Mouse (Mus musculus) skeletal muscle tissue, adult 2 months (tissue): Measurements from ENCODE around the gene Dusp13.

Experiments
- DNase-seq: peaks from one replicate; pipeline ENCODE4 v3.0.0-alpha.2; 2012; ENCODE audit warnings: low read depth, low spot score

The Dusp13 gene

GRCm38 (mm10) chr14:21750881-21751542 lies at the start of gene Dusp13:
Gene Dusp13, minus strand, starts transcription at chr14:21751181.
- DNase-seq: peak; percentile 68

GRCm38 (mm10) chr14:21800641-21801040 lies 49.7 kb upstream of the Dusp13 start:
- no peak for DNase-seq

GRCm38 (mm10) chr14:21792250-21792649 lies 41.3 kb upstream of the Dusp13 start:
- no peak for DNase-seq

GRCm38 (mm10) chr14:21791722-21792121 lies 40.7 kb upstream of the Dusp13 start:
- no peak for DNase-seq

GRCm38 (mm10) chr14:21790585-21791251 lies 39.7 kb upstream of the Dusp13 start:
- no peak for DNase-seq

- DNase-seq: no peak
Observed at GRCm38 (mm10) chr14:21788121-21788520, 37.1 kb upstream of the Dusp13 start.

GRCm38 (mm10) chr14:21787374-21787773 lies 36.4 kb upstream of the Dusp13 start:
- DNase-seq: no peak

- no peak for DNase-seq
Observed at GRCm38 (mm10) chr14:21786500-21786899, 35.5 kb upstream of the Dusp13 start.

- no peak for DNase-seq
Observed at GRCm38 (mm10) chr14:21776201-21776600, 25.2 kb upstream of the Dusp13 start.

- no peak for DNase-seq
Observed at GRCm38 (mm10) chr14:21773946-21774345, 23.0 kb upstream of the Dusp13 start.

GRCm38 (mm10) chr14:21772506-21773281 lies 21.7 kb upstream of the Dusp13 start:
- DNase-seq: no peak

GRCm38 (mm10) chr14:21766398-21766958 lies 15.5 kb upstream of the Dusp13 start:
- no peak for DNase-seq

- DNase-seq: no peak
Observed at GRCm38 (mm10) chr14:21765754-21766397, 14.9 kb upstream of the Dusp13 start.

- no peak for DNase-seq
Observed at GRCm38 (mm10) chr14:21764646-21765045, 13.7 kb upstream of the Dusp13 start.

GRCm38 (mm10) chr14:21763736-21764135 lies 12.8 kb upstream of the Dusp13 start:
- no peak for DNase-seq

- no peak for DNase-seq
Observed at GRCm38 (mm10) chr14:21761560-21761959, 10.6 kb upstream of the Dusp13 start.

GRCm38 (mm10) chr14:21753367-21753766 lies 2.4 kb upstream of the Dusp13 start:
- DNase-seq: no peak

GRCm38 (mm10) chr14:21752411-21752810 lies 1.4 kb upstream of the Dusp13 start:
- DNase-seq: no peak

GRCm38 (mm10) chr14:21750008-21750880 lies 737 bp downstream of the Dusp13 start, which contains the start of gene Samd8:
Gene Samd8, plus strand, starts transcription at chr14:21750531.
- peak; percentile 88 for DNase-seq

- peak; percentile 87 for DNase-seq
Observed at GRCm38 (mm10) chr14:21748142-21748870, 2.7 kb downstream of the Dusp13 start.
